In genomic region chr12:89933630-89934029, GRCm38 (mm10) we compare ENCODE assay signal across 22 mouse cellular contexts.
DNase-seq lines count a peak whose midpoint lies in the region; ATAC-seq and TF ChIP-seq lines count a peak whose summit lies in the region.
"Had no signal": no experiment of that assay in that cellular context is flagged by ENCODE, and none has a peak within 500 bp of the region (broad histone marks: within the 10 kb centered on the region; RNA-seq: fewer than 3 reads in every experiment).

No protein-coding gene starts in this region.

- no peak for TF ChIP-seq CTCF in lung, embryonic 14.5 days (IDR thresholded peaks at IDR 0.05; ENCODE audit: low read depth)
- TF ChIP-seq CTCF in lung, adult 2 months (IDR thresholded peaks at IDR 0.05; ENCODE audit: insufficient read depth, low read length) = no peak

- intact Hi-C loops in gastrocnemius, postnatal 14 days (cut with DNase I; ENCODE audit: low total_unique reads) = no loop called here
- intact Hi-C loops in gastrocnemius, postnatal 36 days (cut with DNase I) = no loop called here

- ATAC-seq in lung, embryonic 14.5 days (ENCODE audit: insufficient read depth) = no peak
- ATAC-seq: CD4-positive, CD25-positive, alpha-beta regulatory T cell, adult 4 months had no signal

- 66% methylated on average over 5 of the region's 5 CpGs for WGBS in lung, embryonic 14.5 days
- 76% methylated on average over 5 of the region's 5 CpGs for WGBS in lung, adult 2 months

- no peak overlapping the region for H3K4me2 ChIP-seq in lung, embryonic 14.5 days
- H3K4me2 ChIP-seq: heart, embryonic 13.5 days; limb, embryonic 12.5 days; liver, embryonic 15.5 days; neural tube, embryonic 15.5 days; stomach, embryonic 15.5 days had no signal

- no peak for TF ChIP-seq POLR2A in lung, adult 2 months (IDR thresholded peaks at IDR 0.05; ENCODE audit: borderline replicate concordance, extremely low read depth, low read depth, low read length)

- H3K4me3 ChIP-seq in lung, embryonic 14.5 days (ENCODE audit: low read depth, low read length) = no peak overlapping the region
- H3K4me3 ChIP-seq in lung, adult 2 months (replicated peaks; ENCODE audit: extremely low read depth, low read depth, low read length) = no peak overlapping the region
- H3K4me3 ChIP-seq: heart, embryonic 13.5 days; limb, embryonic 12.5 days; liver, embryonic 15.5 days; myocyte; neural tube, embryonic 15.5 days; stomach, embryonic 15.5 days had no signal

- peak; percentile 57 to 68 for DNase-seq in cerebellum, postnatal 10 days
- DNase-seq in cerebellum, adult 11-12 months = no peak
- peak; percentile 6 for DNase-seq in gastrocnemius, postnatal 14 days
- DNase-seq in gastrocnemius, postnatal 36 days = no peak
- peak; percentile 75 for DNase-seq in lung, embryonic 14.5 days
- no peak for DNase-seq in lung, adult 2 months
- peak; percentile 56 for DNase-seq in right cerebral cortex, postnatal 4 days
- no peak for DNase-seq in thymus, postnatal 14 days
- DNase-seq: cerebellum, postnatal 36 days; heart, adult 11 months; heart, postnatal 4 days; kidney, adult 18-20 months; kidney, postnatal 25 days; thymus, postnatal 25 days had no signal

- no peaks in the 10 kb centered on the region for H3K9me3 ChIP-seq in lung, embryonic 14.5 days (ENCODE audit: low read depth, low read length)
- H3K9me3 ChIP-seq: heart, embryonic 13.5 days; limb, embryonic 12.5 days; liver, embryonic 15.5 days; neural tube, embryonic 15.5 days; stomach, embryonic 15.5 days had no signal

- no peaks in the 10 kb centered on the region for H3K27me3 ChIP-seq in lung, embryonic 14.5 days (ENCODE audit: insufficient read depth, low read length)
- H3K27me3 ChIP-seq: heart, embryonic 13.5 days; limb, embryonic 12.5 days; liver, embryonic 15.5 days; neural tube, embryonic 15.5 days; stomach, embryonic 15.5 days had no signal

- H3K27ac ChIP-seq in lung, embryonic 14.5 days (ENCODE audit: low read depth) = no peak overlapping the region
- H3K27ac ChIP-seq: heart, embryonic 13.5 days; limb, embryonic 12.5 days; liver, embryonic 15.5 days; neural tube, embryonic 15.5 days; stomach, embryonic 15.5 days had no signal

- H3K4me1 ChIP-seq in lung, embryonic 14.5 days (ENCODE audit: insufficient read depth) = no peaks in the 10 kb centered on the region
- H3K4me1 ChIP-seq in lung, adult 2 months (ENCODE audit: control insufficient read depth, insufficient read depth, low read length) = no peaks in the 10 kb centered on the region
- H3K4me1 ChIP-seq: heart, embryonic 13.5 days; limb, embryonic 12.5 days; liver, embryonic 15.5 days; neural tube, embryonic 15.5 days; stomach, embryonic 15.5 days had no signal

- H3K36me3 ChIP-seq in lung, embryonic 14.5 days (ENCODE audit: insufficient read depth) = no peaks in the 10 kb centered on the region
- H3K36me3 ChIP-seq: G1E; heart, embryonic 13.5 days; limb, embryonic 12.5 days; liver, embryonic 15.5 days; neural tube, embryonic 15.5 days; stomach, embryonic 15.5 days had no signal

- no peak overlapping the region for H3K9ac ChIP-seq in lung, embryonic 14.5 days
- H3K9ac ChIP-seq: heart, embryonic 13.5 days; limb, embryonic 12.5 days; liver, embryonic 15.5 days; neural tube, embryonic 15.5 days; stomach, embryonic 15.5 days had no signal

Comparison
In these comparisons a context has a peak if more than half of its experiments do, and no peak if none do; other contexts are left out.
1. DNase-seq: peak in cerebellum, postnatal 10 days (2 of 2), gastrocnemius, postnatal 14 days (single experiment), lung, embryonic 14.5 days (single experiment) and right cerebral cortex, postnatal 4 days (single experiment); none in cerebellum, adult 11-12 months (single experiment), gastrocnemius, postnatal 36 days (0 of 2), lung, adult 2 months (single experiment) and thymus, postnatal 14 days (single experiment).